Mouse (Mus musculus) ES-E14 (cell line): ENCODE measurements at regions not wholly inside any gene's neighbourhood (a gene's known extent, or its start where the extent isn't known, plus 50 kb on each side); places are given as distances from the start of the nearest gene placed in this dataset.

Experiments
- CHD2 ChIP-seq: IDR thresholded peaks from 2 replicates; pipeline ENCODE4 v1.6.1; 2014; ENCODE audit warnings: mild to moderate bottlenecking, low read depth, low read length, inconsistent platforms
- MAFK ChIP-seq: IDR thresholded peaks from 2 replicates; pipeline ENCODE4 v1.6.1; 2014; ENCODE audit warnings: mild to moderate bottlenecking, low read depth, low read length, inconsistent platforms; ENCODE audit not compliant: insufficient read depth
- ZNF384 ChIP-seq: IDR thresholded peaks from 2 replicates; pipeline ENCODE4 v1.6.1; 2012; ENCODE audit warnings: low read depth, low read length, inconsistent platforms

DNA sequence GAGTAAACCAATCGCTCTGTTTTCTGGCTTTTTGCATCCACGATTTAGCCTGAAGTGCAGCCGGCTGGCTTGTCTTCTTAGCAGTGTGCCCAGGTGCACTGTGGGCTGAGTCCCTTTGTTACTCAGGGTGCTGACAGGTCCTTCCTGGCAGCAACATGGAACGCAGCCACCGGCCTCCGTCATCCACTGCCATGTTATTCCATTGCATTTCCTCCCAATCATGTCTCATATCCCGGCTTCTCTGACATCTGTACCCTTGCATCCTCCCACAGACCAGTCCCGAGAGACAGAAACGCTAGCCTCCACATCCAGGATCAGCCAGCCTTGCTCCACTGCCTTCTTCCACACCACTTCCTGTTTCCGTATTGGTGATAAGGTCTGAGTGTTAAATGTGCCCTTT lies 257.9 kb upstream of the Zfp64 start:
- no peak for TF ChIP-seq CHD2
- TF ChIP-seq MAFK, result no peak
- TF ChIP-seq ZNF384, result no peak
